Mouse (Mus musculus): ENCODE results near the gene Lingo4.

DNA sequence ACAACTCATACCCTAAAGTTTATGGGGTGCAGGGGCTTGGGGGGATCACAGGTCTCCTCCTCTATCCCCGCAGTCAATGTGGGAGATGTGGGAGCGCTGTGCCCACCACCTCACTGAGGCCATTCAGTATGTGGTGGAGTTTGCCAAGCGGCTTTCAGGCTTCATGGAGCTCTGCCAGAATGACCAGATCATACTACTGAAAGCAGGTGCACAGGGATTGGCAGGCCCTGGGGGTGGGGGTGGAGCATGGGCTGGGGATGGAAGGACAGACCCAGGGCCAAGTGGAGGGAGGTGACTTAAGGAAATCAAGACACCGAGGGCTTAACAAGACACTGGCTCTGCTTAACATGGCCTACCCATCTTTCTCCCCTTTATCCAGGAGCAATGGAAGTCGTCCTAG lies 7.3 kb upstream of the Lingo4 start:
- no peak for TF ChIP-seq CTCF (conservative IDR thresholded peaks at IDR 0.05 in 1 of 2, IDR thresholded peaks at IDR 0.05 in 1 of 2; ENCODE audit: low read depth in 2 of 2, low read length in 2 of 2)
- no peak for TF ChIP-seq MYC (IDR thresholded peaks at IDR 0.05; ENCODE audit: low read depth, low read length)
- no peak for TF ChIP-seq CHD1 (IDR thresholded peaks at IDR 0.05; ENCODE audit: low read depth, low read length)
- TF ChIP-seq RCOR1 (conservative IDR thresholded peaks at IDR 0.05; ENCODE audit: low read depth, low read length): no peak
